In the genomic region with DNA sequence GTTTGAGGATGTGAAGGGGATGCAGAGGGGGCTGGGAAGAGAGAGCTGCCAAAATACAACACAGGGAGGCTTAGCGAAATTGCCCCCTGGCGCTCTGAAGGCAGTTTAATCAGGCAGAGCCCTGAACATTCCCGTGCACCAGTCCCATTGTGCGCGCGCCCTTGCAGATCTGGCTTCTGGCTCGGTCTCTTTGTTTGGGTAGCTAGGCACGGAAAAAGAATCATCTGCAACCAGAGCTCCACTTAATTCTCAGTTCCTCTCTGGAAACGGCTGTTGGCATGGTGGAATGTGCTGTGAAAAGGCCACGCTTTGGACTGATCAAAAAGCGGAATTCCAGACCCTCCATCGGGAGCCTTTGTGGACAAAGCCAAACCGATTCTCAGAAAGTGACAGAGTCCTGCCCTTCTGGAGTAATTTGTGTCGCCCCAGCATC, we compare ENCODE assay signal across 7 mouse cellular contexts. TPM values are rescaled to one million over a fixed set of nuclear protein-coding genes. Genes with fewer than 3 reads are reported as not detected.
DNase-seq lines count a peak whose midpoint lies in the region; ATAC-seq and TF ChIP-seq lines count a peak whose summit lies in the region.

No protein-coding gene starts in this region.

- peak overlapping the region; percentile 34 for H3K4me3 ChIP-seq in lung, embryonic 15.5 days
- peak overlapping the region; percentile 35 for H3K4me3 ChIP-seq in embryonic facial prominence, embryonic 12.5 days
- peak overlapping the region; percentile 39 for H3K4me3 ChIP-seq in limb, embryonic 12.5 days (replicated peaks)
- peak overlapping the region; percentile 18 for H3K4me3 ChIP-seq in olfactory bulb, adult 2 months (ENCODE audit: insufficient read depth, low read depth, low read length)

- TF ChIP-seq POLR2A in olfactory bulb, adult 2 months (IDR thresholded peaks at IDR 0.05; ENCODE audit: insufficient read depth, low read depth, low read length): no peak

- H3K4me1 ChIP-seq in lung, embryonic 15.5 days: peaks cover 6% of the 10 kb centered on the region; the same call in 1 of the 2 replicates
- 0 out of 2 replicates have a peak, but pooled peaks cover 8% of the 10 kb centered on the region for H3K4me1 ChIP-seq in embryonic facial prominence, embryonic 12.5 days
- H3K4me1 ChIP-seq in limb, embryonic 12.5 days (replicated peaks): peaks cover 14% of the 10 kb centered on the region
- peaks cover 6% of the 10 kb centered on the region for H3K4me1 ChIP-seq in olfactory bulb, adult 2 months (ENCODE audit: control insufficient read depth, insufficient read depth, low read length)

- H3K36me3 ChIP-seq in lung, embryonic 15.5 days: no peaks in the 10 kb centered on the region
- H3K36me3 ChIP-seq in embryonic facial prominence, embryonic 12.5 days: no peaks in the 10 kb centered on the region
- H3K36me3 ChIP-seq in limb, embryonic 12.5 days: no peaks in the 10 kb centered on the region

- H3K27ac ChIP-seq in lung, embryonic 15.5 days: no peak overlapping the region
- peak overlapping the region; percentile 67; the same call in 1 of the 2 replicates for H3K27ac ChIP-seq in embryonic facial prominence, embryonic 12.5 days
- H3K27ac ChIP-seq in limb, embryonic 12.5 days: peak overlapping the region; percentile 50
- no peak overlapping the region for H3K27ac ChIP-seq in olfactory bulb, adult 2 months (ENCODE audit: insufficient read depth, low read depth, low read length)

- no peaks in the 10 kb centered on the region for H3K9me3 ChIP-seq in lung, embryonic 15.5 days
- H3K9me3 ChIP-seq in embryonic facial prominence, embryonic 12.5 days: no peaks in the 10 kb centered on the region
- H3K9me3 ChIP-seq in limb, embryonic 12.5 days: no peaks in the 10 kb centered on the region

- peak overlapping the region; percentile 31; the same call in 1 of the 2 replicates for H3K9ac ChIP-seq in lung, embryonic 15.5 days
- H3K9ac ChIP-seq in embryonic facial prominence, embryonic 12.5 days: peak overlapping the region; percentile 42; the same call in 1 of the 2 replicates
- H3K9ac ChIP-seq in limb, embryonic 12.5 days (replicated peaks): peak overlapping the region; percentile 60

- TF ChIP-seq CTCF in olfactory bulb, adult 2 months (IDR thresholded peaks at IDR 0.05; ENCODE audit: insufficient read depth, low read depth, low read length): no peak

- peak overlapping the region; percentile 59 for H3K4me2 ChIP-seq in lung, embryonic 15.5 days
- H3K4me2 ChIP-seq in embryonic facial prominence, embryonic 12.5 days (replicated peaks): peak overlapping the region; percentile 57
- peak overlapping the region; percentile 66 for H3K4me2 ChIP-seq in limb, embryonic 12.5 days

- peaks cover 3% of the 10 kb centered on the region; the same call in 1 of the 2 replicates for H3K27me3 ChIP-seq in lung, embryonic 15.5 days
- H3K27me3 ChIP-seq in embryonic facial prominence, embryonic 12.5 days: no peaks in the 10 kb centered on the region
- no peaks in the 10 kb centered on the region for H3K27me3 ChIP-seq in limb, embryonic 12.5 days

- DNase-seq in lung, postnatal 25 days (ENCODE audit: low spot score): no peak
- DNase-seq in heart, postnatal 14 days: peak; percentile 5 to 6

- intact Hi-C loops in heart, postnatal 14 days (cut with DNase I): no loop called here

- 2% methylated on average over 14 of the region's 14 CpGs for WGBS in lung, embryonic 15.5 days
- WGBS in embryonic facial prominence, embryonic 12.5 days: under 1% methylated on average over 14 of the region's 14 CpGs
- 1% methylated on average over 14 of the region's 14 CpGs for WGBS in limb, embryonic 12.5 days
- WGBS in olfactory bulb, adult 2 months: 3% methylated on average over 14 of the region's 14 CpGs

- 0 out of 2 replicates have a peak, but pooled peaks have one; percentile 35 for ATAC-seq in lung, embryonic 15.5 days (ENCODE audit: borderline replicate concordance, extremely low read depth, low FRiP score, low TSS enrichment)
- ATAC-seq in embryonic facial prominence, embryonic 12.5 days (ENCODE audit: insufficient number of reproducible peaks, insufficient read depth, low FRiP score, low TSS enrichment): peak; percentile 73; the same call in 1 of the 2 replicates
- ATAC-seq in limb, embryonic 12.5 days (ENCODE audit: insufficient number of reproducible peaks, insufficient read depth, low FRiP score, low TSS enrichment, low read depth): peak; percentile 56; the same call in 1 of the 2 replicates
- ATAC-seq in monocyte, adult 5-6 weeks (replicated peaks; ENCODE audit: insufficient number of reproducible peaks, low FRiP score, low TSS enrichment, poor library complexity, severe bottlenecking): no peak

RNA-seq across cellular contexts. Expression of a gene that starts 55.6 kb away (rescaled TPM):
- 74.7 and 76.9 TPM in 2 replicates for polyA plus RNA-seq in lung, embryonic 15.5 days (2015; fragmentation: Nextera tagmentation; extraction: Ambion mirVana)
- 104 and 105 TPM in 2 replicates for polyA plus RNA-seq in embryonic facial prominence, embryonic 12.5 days (2016; fragmentation: Nextera tagmentation; extraction: Ambion mirVana)
- 100 to 1,000 TPM; 104 to 113 TPM for total RNA-seq in heart, postnatal 14 days (2021)
- polyA plus RNA-seq in limb, embryonic 12.5 days (2016; fragmentation: Nextera tagmentation; extraction: Ambion mirVana): 95.5 and 101 TPM in 2 replicates
- not detected in 2 replicates for polyA plus RNA-seq in olfactory bulb, adult 2 months (2012; ENCODE audit: insufficient read depth, insufficient read length, low replicate concordance, missing spikeins)
- 78.7 to 109 TPM (median 79.7 TPM) in 3 replicates for total RNA-seq in monocyte, adult 5-6 weeks (2017)

Comparison
In these comparisons a context has a peak if more than half of its experiments do, and no peak if none do; other contexts are left out.
1. H3K27ac ChIP-seq: peak in embryonic facial prominence, embryonic 12.5 days (single experiment) and limb, embryonic 12.5 days (single experiment); none in lung, embryonic 15.5 days (single experiment) and olfactory bulb, adult 2 months (single experiment).
2. Peak in every context shown above with its lines, with median percentiles within 50 percentile points of each other: H3K4me2 ChIP-seq, H3K4me3 ChIP-seq and H3K9ac ChIP-seq.